Mouse (Mus musculus) megakaryocyte-erythroid progenitor cell, adult 5-6 weeks (primary cell): ENCODE measurements around the gene Nog. TPM values are rescaled to one million over a fixed set of nuclear protein-coding genes. Genes with fewer than 3 reads are reported as not detected.

Experiments used
- ATAC-seq: replicated peaks from 2 replicates; pipeline ENCODE4 v1.8.0; 2016; ENCODE audit warnings: mild to moderate bottlenecking, inconsistent platforms; ENCODE audit not compliant: severe bottlenecking, poor library complexity, low FRiP score, low TSS enrichment
- total RNA-seq, 2 experiments: library from RNA; stranded (forward) in 1 of 2; stranded (reverse) in 1 of 2; fragments of 200-1000, 215-1000 nt in 1 of 2; fragments of >200 nt in 1 of 2; fragmentation: Nextera tagmentation in 1 of 2; gene quantifications; 2 replicates each; pipeline ENCODE4 v1.2.3; 2014 to 2017

The Nog gene
- total RNA-seq, 2 experiments from 2014 or later, result not detected

DNA sequence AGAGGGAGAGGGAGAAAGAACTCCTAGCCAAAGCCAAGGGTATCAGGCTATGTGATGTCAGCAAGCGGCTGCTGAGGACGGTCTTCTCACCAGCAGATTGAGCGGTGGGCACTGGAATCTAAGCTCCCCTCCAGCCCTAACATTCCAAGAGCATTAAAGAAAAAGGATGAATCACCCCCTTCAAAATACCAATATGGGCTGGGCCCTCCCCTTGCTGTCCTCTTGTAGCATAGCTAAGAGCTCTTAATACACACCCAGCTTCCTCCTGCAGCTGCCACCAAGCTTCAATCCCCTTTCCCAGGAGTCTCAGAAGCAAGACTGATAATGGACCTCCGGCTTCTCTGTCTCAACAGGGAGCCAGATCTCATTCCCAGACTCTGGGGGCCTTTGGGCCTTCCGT is 4.6 kb downstream of the Nog start:
- no peak for ATAC-seq

DNA sequence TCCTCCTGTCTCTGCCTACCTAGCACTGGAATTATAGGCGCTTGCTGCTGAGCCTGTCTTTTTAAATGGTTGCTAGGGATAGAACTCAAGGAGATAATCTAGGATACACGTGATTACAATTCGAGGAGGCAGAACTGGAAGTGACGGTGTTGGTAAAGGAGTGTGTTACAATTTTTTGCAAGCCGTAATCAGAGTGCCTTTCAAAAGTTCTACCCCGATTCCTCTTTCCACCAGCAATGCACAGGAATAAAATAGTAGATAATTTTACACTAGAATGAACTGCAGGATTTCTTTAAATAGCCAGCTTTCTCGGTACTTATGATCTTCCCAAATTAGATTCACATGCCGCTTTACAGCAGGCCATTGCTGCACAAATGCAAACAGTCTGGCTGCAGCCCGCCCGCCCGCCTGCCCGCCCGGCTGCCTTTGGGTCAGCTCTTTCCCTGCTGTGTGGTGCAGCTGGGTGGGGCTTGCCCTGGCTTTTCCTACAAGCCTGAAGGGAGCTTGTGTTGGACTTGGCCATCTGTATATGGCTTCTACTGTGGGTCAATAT is 32.2 kb downstream of the Nog start:
- no peak for ATAC-seq

DNA sequence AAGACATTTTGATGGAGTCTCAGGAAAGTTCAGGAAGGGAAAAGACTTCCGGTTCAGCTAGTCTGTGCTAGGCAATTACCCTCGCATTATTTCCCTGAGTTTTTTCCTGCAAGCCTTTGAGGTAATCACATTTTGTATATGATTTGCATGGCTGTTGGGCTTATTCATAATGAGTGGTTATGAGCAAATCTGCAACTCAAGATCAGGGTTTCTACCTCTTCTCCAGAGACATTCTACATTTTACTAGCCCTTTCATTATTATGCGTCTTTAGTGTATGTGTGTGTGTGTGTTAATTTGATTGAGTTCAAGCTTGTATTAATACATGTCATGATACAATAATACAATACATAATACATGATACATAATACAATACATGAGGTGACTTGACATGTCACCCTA is 34.6 kb downstream of the Nog start:
- no peak for ATAC-seq

DNA sequence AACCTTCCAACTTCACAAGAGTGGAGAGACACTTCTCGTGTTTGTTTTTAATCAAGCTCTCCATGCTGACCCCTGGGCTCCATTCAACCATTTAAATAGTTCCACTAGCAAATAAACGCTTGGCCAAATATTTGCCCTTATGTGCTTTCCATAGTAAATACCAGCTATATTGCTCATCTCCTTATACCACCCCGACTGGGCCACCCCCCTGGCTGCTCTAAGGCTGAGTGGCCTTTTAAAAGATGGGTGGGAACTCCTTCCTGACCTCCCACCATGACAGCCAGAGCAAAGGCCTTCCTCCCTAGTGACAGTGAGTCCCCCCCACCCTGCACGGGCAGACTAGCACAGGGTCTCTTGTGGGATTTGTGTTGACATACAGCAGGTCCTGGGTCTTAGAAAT is 37.1 kb downstream of the Nog start:
- ATAC-seq, result no peak

DNA sequence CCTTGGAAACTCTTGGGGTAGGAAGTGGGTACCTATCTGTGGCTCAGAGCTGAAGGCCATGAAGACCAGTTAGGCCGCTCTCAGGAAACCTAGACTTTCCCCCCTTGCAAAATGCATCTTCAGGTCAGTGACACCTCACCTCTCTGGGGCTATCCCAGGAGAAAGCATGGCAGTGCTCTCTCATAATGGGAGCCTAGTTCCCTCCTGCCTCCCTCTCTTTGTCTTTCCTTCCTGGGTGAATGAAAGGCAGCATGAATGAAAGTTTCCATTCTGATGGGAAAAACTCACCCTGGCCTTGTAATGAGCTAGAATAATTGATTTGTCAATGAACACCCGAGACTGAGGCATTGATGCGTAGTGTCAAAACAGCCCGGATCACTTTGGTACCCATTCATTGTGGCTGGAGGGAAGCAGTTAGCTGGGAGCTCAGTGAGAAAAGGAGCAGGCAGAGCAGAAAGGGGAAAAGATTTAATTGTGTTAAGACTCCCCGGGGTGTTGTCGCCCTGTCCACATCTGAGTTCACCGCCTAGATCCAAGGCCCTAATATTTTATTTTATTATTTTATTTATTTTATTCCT is 42.7 kb downstream of the Nog start:
- ATAC-seq, result no peak

DNA sequence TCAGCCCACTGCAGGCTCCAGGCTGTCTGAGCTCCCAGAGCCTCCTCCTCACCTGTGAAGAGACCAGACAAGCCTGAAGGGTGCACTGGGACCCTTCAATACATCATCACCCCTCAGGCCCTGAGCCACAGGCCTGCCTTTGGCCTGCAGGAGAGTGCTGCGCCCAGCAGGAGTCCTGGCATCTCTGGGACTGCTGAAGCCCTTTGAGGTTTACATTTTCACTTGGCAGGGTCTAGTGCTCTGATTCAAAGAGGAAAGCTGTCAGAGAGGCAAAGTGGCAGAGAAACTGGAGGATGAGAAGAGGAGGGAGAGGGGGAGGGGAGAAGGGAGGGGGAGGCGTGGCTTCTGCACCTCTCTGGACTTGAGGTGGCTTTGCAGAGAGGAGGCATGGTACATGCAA is 44.2 kb downstream of the Nog start:
- ATAC-seq, result no peak

DNA sequence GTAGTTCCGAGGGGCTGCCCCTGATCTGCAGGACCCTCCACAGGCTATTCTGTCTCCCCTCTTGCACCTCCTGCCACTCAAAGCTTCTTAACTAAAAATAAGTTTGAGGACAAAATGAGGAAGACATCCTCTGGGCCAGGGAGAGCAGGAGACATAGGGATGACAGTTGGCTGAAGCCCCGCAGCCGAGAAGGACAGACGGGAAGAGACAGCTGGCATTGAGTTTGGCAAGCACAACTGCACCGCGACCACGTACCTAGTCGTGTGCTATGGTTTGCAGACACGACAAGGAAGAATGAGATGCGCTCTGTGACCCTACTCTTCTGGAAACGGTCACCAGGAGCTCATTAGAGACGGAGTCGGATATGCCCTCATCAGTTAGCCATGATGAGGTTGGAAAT is 48.2 kb downstream of the Nog start:
- ATAC-seq, result no peak

Other genes with a start within 250 kb of the Nog start
- 5.8 and 6.9 TPM in 2 replicates for gene Dgke, start 235.5 kb downstream of the Nog start, total RNA-seq (2014; fragmentation: Nextera tagmentation)
- 5.4 and 6.2 TPM in 2 replicates for gene Dgke, start 235.5 kb downstream of the Nog start, total RNA-seq (2017)
- gene Gm525, start 228.5 kb downstream of the Nog start, total RNA-seq (2014; fragmentation: Nextera tagmentation), result not detected in 2 replicates
- gene Gm525, start 228.5 kb downstream of the Nog start, total RNA-seq (2017), result not detected in 2 replicates